Mouse (Mus musculus) liver, embryonic 14.5 days (tissue): ENCODE results near the gene Pbx2.

ENCODE experiments used
- CTCF ChIP-seq: IDR thresholded peaks from 2 replicates; pipeline ENCODE4 v1.5.1; 2016; ENCODE audit warnings: antibody characterized with exemption, low read depth, control low read depth
- EP300 ChIP-seq: IDR thresholded peaks from 2 replicates; pipeline ENCODE4 v1.6.1; 2016; ENCODE audit warnings: antibody characterized with exemption, low read depth

DNA sequence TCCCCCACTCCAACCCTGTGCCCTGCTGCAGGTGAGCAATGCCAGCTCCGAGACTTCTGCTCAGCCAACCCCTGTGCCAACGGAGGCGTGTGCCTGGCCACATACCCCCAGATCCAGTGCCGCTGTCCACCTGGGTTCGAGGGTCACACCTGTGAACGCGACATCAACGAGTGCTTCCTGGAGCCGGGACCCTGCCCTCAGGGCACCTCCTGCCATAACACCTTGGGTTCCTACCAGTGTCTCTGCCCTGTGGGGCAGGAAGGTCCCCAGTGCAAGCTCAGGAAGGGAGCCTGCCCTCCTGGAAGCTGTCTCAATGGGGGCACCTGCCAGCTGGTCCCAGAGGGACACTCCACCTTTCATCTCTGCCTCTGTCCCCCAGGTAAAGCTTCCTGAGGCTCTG is 23.8 kb upstream of the Pbx2 start:
- TF ChIP-seq CTCF (no peak), EP300 (no peak)
